Mouse (Mus musculus): ENCODE data around the gene Cyp2d26. TPM values are rescaled to one million over a fixed set of nuclear protein-coding genes. Genes with fewer than 3 reads are reported as not detected.

Gene Cyp2d26
- 0.19 and 0.30 TPM in 2 replicates for polyA plus RNA-seq (2012; rRNA removed)

- DNase-seq (ENCODE audit: low read depth in 1 of 2, low spot score in 2 of 2) = no peak
- no peak within 1 kb of the TSS for H3K4me3 ChIP-seq (ENCODE audit: extremely low read depth, insufficient read depth, insufficient read length)
- no peak for TF ChIP-seq CTCF (IDR thresholded peaks at IDR 0.05; ENCODE audit: extremely low read depth, insufficient read depth, insufficient read length, insufficient replicate concordance)
- no peak for TF ChIP-seq POLR2A (IDR thresholded peaks at IDR 0.05; ENCODE audit: low read depth, low read length)
These were observed at the start of gene Cyp2d26 for GRCm38 (mm10) chr15:82794277-82794676. Gene Cyp2d26 (minus strand): TSS chr15:82794294.

GRCm38 (mm10) chr15:82839146-82839545, 45.1 kb upstream of the Cyp2d26 start:
- H3K4me1 ChIP-seq (ENCODE audit: control insufficient read depth, insufficient read depth, insufficient read length) = no peaks in the 10 kb centered on the region
- H3K27ac ChIP-seq (ENCODE audit: insufficient read depth, low read length) = no peak overlapping the region
- no peak overlapping the region for H3K4me3 ChIP-seq (ENCODE audit: extremely low read depth, insufficient read depth, insufficient read length)
- H3K36me3 ChIP-seq (ENCODE audit: control insufficient read depth, insufficient read depth, low read length) = peaks cover 2% of the 10 kb centered on the region; the same call in 1 of the 2 replicates
- no peak for DNase-seq (ENCODE audit: low read depth in 1 of 2, low spot score in 2 of 2)
- 91% methylated on average over 3 of the region's 3 CpGs for WGBS
- TF ChIP-seq CTCF (IDR thresholded peaks at IDR 0.05; ENCODE audit: extremely low read depth, insufficient read depth, insufficient read length, insufficient replicate concordance) (no peak), POLR2A (IDR thresholded peaks at IDR 0.05; ENCODE audit: low read depth, low read length) (no peak)
- H3K27me3 ChIP-seq (ENCODE audit: control insufficient read depth, insufficient read depth, low read length) = no peaks in the 10 kb centered on the region

More at GRCm38 (mm10) chr15:82794277-82794676, at the start of gene Cyp2d26:
- no peaks in the 10 kb centered on the region for H3K4me1 ChIP-seq (ENCODE audit: control insufficient read depth, insufficient read depth, insufficient read length)
- H3K27ac ChIP-seq (ENCODE audit: insufficient read depth, low read length) = no peak within 1 kb of the TSS
- no peaks in the 10 kb centered on the region for H3K27me3 ChIP-seq (ENCODE audit: control insufficient read depth, insufficient read depth, low read length)
- WGBS = 93% methylated on average over 5 of the region's 5 CpGs
- H3K36me3 ChIP-seq (ENCODE audit: control insufficient read depth, insufficient read depth, low read length) = no peaks in the 10 kb centered on the region

- 92% methylated on average over 6 of the region's 6 CpGs for whole genome bisulfite sequencing
- Histone ChIP-seq H3K27me3 (ENCODE audit: control insufficient read depth, insufficient read depth, low read length) (no peaks in the 10 kb centered on the region), H3K27ac (ENCODE audit: insufficient read depth, low read length) (no peak overlapping the region), H3K4me1 (ENCODE audit: control insufficient read depth, insufficient read depth, insufficient read length) (no peaks in the 10 kb centered on the region), H3K36me3 (ENCODE audit: control insufficient read depth, insufficient read depth, low read length) (no peaks in the 10 kb centered on the region), H3K4me3 (ENCODE audit: extremely low read depth, insufficient read depth, insufficient read length) (no peak overlapping the region)
- TF ChIP-seq CTCF (IDR thresholded peaks at IDR 0.05; ENCODE audit: extremely low read depth, insufficient read depth, insufficient read length, insufficient replicate concordance) = no peak
- TF ChIP-seq POLR2A (IDR thresholded peaks at IDR 0.05; ENCODE audit: low read depth, low read length) = no peak
- no peak for DNase-seq (ENCODE audit: low read depth in 1 of 2, low spot score in 2 of 2)
These were observed 35.8 kb upstream of the Cyp2d26 start for GRCm38 (mm10) chr15:82829917-82830316.

DNA sequence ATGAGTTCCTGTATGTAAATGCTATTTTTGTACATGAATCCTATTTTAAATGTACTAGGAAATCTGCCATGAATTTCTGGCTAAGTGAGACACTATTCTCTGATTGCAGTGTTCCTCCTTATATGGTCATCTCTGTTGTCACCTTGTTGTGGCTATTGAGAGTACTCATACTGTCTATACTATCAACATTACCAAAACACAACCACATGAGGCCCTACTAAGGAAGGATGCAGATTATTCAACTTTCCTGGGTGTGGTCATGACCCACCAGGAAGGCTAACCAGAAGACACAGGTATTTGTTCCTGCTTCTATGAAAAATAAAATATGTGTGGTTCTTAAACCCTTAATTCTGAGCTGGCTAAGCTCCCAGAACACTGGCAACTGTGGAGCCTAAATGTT, 31.8 kb upstream of the Cyp2d26 start:
- H3K4me1 ChIP-seq (ENCODE audit: control insufficient read depth, insufficient read depth, insufficient read length) = no peaks in the 10 kb centered on the region
- peaks cover 6% of the 10 kb centered on the region for H3K36me3 ChIP-seq (ENCODE audit: control insufficient read depth, insufficient read depth, low read length)
- DNase-seq (ENCODE audit: low read depth in 1 of 2, low spot score in 2 of 2) = no peak
- no peak overlapping the region for H3K27ac ChIP-seq (ENCODE audit: insufficient read depth, low read length)
- no peaks in the 10 kb centered on the region for H3K27me3 ChIP-seq (ENCODE audit: control insufficient read depth, insufficient read depth, low read length)
- TF ChIP-seq CTCF (IDR thresholded peaks at IDR 0.05; ENCODE audit: extremely low read depth, insufficient read depth, insufficient read length, insufficient replicate concordance) (no peak), POLR2A (IDR thresholded peaks at IDR 0.05; ENCODE audit: low read depth, low read length) (no peak)
- H3K4me3 ChIP-seq (ENCODE audit: extremely low read depth, insufficient read depth, insufficient read length) = no peak overlapping the region

DNA sequence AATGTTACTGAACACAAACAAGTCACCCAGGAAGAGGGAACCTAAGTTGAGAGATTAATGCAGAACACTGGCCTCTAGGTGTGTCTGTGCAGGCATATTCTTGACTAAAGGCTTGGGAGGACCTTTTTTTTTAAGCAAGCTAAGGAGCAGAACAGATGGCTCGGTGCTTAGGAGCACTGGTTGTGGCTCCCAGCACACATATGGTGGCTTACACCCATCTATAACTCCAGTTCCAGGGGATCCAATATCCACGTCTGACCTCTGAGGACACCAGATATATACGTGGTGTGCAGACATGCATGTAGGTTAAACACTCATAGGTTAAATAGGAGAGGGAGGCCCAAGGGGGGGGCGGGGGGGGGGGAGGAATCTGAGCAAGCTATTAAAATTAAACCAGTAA, 28.3 kb upstream of the Cyp2d26 start:
- peaks cover 8% of the 10 kb centered on the region for H3K36me3 ChIP-seq (ENCODE audit: control insufficient read depth, insufficient read depth, low read length)
- H3K4me3 ChIP-seq (ENCODE audit: extremely low read depth, insufficient read depth, insufficient read length) = no peak overlapping the region
- no peak for DNase-seq (ENCODE audit: low read depth in 1 of 2, low spot score in 2 of 2)
- no peak for TF ChIP-seq CTCF (IDR thresholded peaks at IDR 0.05; ENCODE audit: extremely low read depth, insufficient read depth, insufficient read length, insufficient replicate concordance)
- TF ChIP-seq POLR2A (IDR thresholded peaks at IDR 0.05; ENCODE audit: low read depth, low read length) = no peak
- no peak overlapping the region for H3K27ac ChIP-seq (ENCODE audit: insufficient read depth, low read length)
- no peaks in the 10 kb centered on the region for H3K27me3 ChIP-seq (ENCODE audit: control insufficient read depth, insufficient read depth, low read length)
- H3K4me1 ChIP-seq (ENCODE audit: control insufficient read depth, insufficient read depth, insufficient read length) = no peaks in the 10 kb centered on the region
- 95% methylated on average over 3 of the region's 4 CpGs for WGBS

DNA sequence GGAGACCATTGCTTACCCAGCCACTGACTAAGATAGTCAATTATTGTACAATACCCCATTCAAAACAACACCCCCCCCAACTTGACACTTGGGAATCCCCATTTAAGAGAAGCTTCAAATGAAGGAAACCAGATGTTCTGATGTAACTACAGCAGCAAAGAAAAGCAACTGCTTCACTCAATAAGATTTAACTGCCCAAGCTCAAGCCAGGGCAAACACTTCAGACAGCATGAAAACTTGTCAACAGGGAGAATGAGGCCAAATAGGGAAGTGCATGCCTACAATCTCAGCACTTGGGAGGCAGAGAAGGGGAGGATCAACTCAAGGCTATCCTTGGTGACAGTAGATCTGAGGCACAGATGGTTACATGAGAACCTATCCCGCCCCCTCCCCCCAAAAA, 27.6 kb upstream of the Cyp2d26 start:
- TF ChIP-seq CTCF (IDR thresholded peaks at IDR 0.05; ENCODE audit: extremely low read depth, insufficient read depth, insufficient read length, insufficient replicate concordance) = no peak
- no peak for TF ChIP-seq POLR2A (IDR thresholded peaks at IDR 0.05; ENCODE audit: low read depth, low read length)
- Histone ChIP-seq H3K36me3 (ENCODE audit: control insufficient read depth, insufficient read depth, low read length) (peaks cover 10% of the 10 kb centered on the region), H3K4me1 (ENCODE audit: control insufficient read depth, insufficient read depth, insufficient read length) (no peaks in the 10 kb centered on the region), H3K4me3 (ENCODE audit: extremely low read depth, insufficient read depth, insufficient read length) (no peak overlapping the region), H3K27ac (ENCODE audit: insufficient read depth, low read length) (no peak overlapping the region), H3K27me3 (ENCODE audit: control insufficient read depth, insufficient read depth, low read length) (no peaks in the 10 kb centered on the region)
- DNase-seq (ENCODE audit: low read depth in 1 of 2, low spot score in 2 of 2) = no peak
- WGBS = 81% methylated on average over 1 of the region's 1 CpGs

- Histone ChIP-seq H3K36me3 (ENCODE audit: control insufficient read depth, insufficient read depth, low read length) (peaks cover 24% of the 10 kb centered on the region), H3K4me1 (ENCODE audit: control insufficient read depth, insufficient read depth, insufficient read length) (no peaks in the 10 kb centered on the region), H3K4me3 (ENCODE audit: extremely low read depth, insufficient read depth, insufficient read length) (no peak overlapping the region), H3K27ac (ENCODE audit: insufficient read depth, low read length) (no peak overlapping the region), H3K27me3 (ENCODE audit: control insufficient read depth, insufficient read depth, low read length) (no peaks in the 10 kb centered on the region)
- 93% methylated on average over 4 of the region's 4 CpGs for WGBS
- no peak for DNase-seq (ENCODE audit: low read depth in 1 of 2, low spot score in 2 of 2)
- TF ChIP-seq CTCF (IDR thresholded peaks at IDR 0.05; ENCODE audit: extremely low read depth, insufficient read depth, insufficient read length, insufficient replicate concordance) (no peak), POLR2A (IDR thresholded peaks at IDR 0.05; ENCODE audit: low read depth, low read length) (no peak)
These were observed 21.2 kb upstream of the Cyp2d26 start for GRCm38 (mm10) chr15:82815296-82815695.
